Mouse (Mus musculus) spleen, adult 2 months (tissue): Measurements from ENCODE around the gene Gm11444.

Experiments used
- CTCF ChIP-seq: fragments of 200-500 bp; IDR thresholded peaks from 2 replicates; pipeline ENCODE4 v1.5.1; 2011; ENCODE audit warnings: mild to moderate bottlenecking, inconsistent platforms; ENCODE audit not compliant: insufficient read depth, insufficient read length, insufficient replicate concordance; ENCODE audit errors: extremely low read depth
- POLR2A ChIP-seq: fragments of 200-500 bp; IDR thresholded peaks from 2 replicates; pipeline ENCODE4 v1.6.1; 2011; ENCODE audit warnings: low read depth, low read length, inconsistent platforms

DNA sequence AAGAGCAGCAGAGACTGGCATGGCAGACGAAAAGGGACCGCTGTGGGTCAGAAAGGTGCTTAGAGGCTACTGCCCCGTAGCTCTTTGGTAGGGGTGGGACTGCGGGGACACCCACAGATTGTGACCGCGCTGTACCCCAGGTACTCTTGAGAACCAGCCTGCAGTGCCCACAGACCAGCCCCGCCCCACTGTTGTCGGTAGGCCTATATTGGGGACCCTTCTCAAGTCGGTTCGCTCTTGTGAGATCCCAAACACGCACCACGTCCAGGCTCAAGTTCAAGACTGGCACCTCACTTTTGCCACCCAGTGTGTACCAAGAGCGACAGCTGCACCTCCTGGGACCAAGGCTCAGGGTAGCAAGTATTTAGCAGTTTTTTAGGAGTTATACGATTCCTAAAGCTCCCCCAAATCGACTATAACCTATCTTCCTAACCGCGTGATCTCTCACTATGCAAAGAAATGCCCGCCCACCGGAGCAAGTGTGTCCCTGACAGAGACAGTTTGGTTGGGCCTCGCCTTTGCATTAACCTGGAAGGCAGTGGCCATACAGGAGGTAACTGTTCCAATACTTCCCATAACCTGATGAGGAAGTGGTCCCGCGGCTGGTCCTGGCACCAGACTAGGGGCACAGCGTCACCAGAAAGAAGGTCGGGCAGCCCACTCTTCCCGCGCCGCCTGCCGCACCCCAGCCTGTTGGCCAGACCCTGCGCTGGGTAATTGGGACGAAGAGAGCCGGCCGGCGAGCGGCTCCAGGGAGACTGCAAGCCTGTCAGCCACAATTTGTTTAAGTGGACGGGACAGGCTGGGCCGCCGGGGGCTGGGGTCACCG, 21.2 kb downstream of the Gm11444 start:
- TF ChIP-seq POLR2A (no peak), CTCF (no peak)
